Mouse (Mus musculus): Measurements from ENCODE around the gene Itgb3.

- TF ChIP-seq TAL1 (conservative IDR thresholded peaks at IDR 0.05; ENCODE audit: low read depth, low read length) (no peak), CTCF (IDR thresholded peaks at IDR 0.05; ENCODE audit: low read depth, low read length) (no peak), GATA1 (IDR thresholded peaks at IDR 0.05; ENCODE audit: borderline replicate concordance, low read length) (no peak), POLR2AphosphoS5 (IDR thresholded peaks at IDR 0.05; ENCODE audit: insufficient replicate concordance, low read depth, low read length) (no peak), GATA2 (IDR thresholded peaks at IDR 0.05; ENCODE audit: borderline replicate concordance, low read depth, low read length) (no peak)
Observed at GRCm38 (mm10) chr11:104685548-104685947, 77.7 kb downstream of the Itgb3 start, which contains the start of gene Gm11639.
